Mouse (Mus musculus): ENCODE measurements at regions not wholly inside any gene's neighbourhood (a gene's known extent, or its start where the extent isn't known, plus 50 kb on each side); places are given as distances from the start of the nearest gene placed in this dataset.

DNA sequence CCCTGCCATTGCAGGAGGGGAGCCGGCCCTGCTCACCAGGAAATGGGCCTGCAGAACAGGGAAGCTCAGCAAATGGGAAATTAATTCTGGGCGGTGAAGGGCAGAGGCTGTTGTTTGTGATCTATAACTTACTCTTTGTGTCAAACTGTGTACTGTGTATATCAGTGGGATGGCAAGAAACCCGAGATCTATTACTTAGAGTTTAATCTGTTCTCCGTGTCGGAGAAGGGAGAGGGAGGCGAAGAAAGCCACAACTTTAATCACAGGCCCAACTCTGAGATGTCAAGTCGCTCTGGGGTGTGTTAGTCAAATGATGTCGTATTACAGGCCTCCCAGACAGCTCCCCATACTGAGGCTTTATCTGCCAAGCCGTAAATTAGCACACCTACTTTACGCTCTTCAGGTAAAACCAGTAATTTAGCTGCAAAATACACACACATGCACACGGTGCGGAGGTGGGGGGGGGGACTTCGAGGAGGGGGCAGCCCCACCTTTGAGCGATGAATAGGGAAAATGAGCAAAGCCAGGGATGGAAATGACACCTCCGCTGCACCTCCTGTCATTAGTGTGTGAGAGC, 158.0 kb downstream of the Rplp1 start:
- DNase-seq = no peak

DNA sequence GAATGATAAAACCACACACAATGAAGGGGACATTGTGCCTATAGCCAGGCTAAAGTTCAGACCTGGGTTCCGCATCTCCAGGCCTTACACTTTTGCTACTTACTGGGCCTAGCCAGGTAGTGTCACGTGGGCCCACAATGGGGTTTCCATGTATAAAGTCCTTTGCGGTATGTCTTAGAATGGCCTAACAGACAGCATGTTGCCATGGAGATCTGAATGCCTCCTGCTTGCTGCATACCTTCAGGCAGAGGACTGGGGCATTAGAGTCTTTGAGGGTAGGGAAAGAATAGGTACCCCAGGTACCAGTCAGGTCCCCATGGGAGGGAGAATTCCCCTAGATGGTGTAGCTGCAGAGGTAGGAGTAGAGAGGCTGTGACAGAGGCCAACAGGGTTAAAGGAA, 159.0 kb downstream of the Rplp1 start:
- DNase-seq = no peak

DNA sequence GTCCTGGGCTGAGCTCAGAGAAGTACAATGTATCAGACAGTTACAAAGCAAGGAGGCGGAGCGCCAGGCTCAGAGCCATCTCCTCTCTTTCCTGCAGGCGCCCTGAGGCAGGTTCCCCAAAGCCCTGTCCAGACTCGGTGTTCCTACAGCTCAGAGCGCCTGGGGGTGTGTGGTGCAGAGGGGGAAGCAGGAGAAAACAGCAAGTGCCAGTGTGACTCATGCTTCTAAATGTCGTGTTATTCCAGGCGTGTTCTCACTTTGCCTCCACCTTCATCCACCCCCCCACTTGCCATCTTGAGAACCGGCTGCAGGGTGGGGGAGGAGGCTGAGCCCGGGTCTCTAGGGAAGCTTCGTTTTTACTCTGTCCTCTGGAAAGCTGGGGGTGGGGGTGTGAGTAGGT, 160.5 kb downstream of the Rplp1 start:
- no peak for DNase-seq

DNA sequence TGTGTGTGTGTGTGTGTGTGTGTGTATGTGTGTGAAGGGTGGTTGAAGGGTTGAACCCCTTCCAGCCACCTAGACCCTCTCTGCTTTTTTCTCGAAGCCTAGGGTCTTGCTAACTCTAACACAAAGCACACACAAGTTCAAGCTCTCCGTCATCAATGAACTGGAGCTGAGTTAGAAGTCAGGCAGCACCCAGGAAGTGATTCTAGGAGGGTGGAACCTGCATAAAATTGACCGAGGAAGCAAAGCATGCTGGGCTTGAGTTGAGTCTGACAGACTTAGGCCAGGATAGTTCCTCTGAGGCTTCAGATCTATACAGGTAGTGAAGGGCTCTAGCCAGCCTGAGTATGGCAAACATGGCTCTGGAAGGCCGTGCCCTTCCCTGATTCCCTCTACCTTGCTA, 165.1 kb downstream of the Rplp1 start:
- DNase-seq = no peak

DNA sequence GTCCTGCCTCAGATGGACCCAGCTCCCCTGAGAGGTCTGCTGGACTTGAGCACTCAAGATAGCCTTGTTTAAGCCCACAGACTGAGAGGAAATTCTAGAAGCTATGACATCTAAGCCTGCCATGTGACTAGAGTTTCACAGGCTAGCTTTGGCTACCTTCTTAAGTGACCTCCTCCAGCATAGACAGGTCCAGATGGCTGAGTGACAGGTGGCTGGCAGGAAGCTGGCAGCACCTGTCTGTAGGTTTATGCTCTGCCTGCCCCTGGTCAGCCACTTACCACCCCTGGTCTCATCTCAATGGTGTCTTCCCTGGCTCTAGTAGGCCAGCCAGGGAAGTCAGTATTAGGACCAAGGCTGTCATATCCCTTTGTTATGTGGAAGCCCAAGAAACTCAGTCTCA, 165.9 kb downstream of the Rplp1 start:
- DNase-seq = no peak

DNA sequence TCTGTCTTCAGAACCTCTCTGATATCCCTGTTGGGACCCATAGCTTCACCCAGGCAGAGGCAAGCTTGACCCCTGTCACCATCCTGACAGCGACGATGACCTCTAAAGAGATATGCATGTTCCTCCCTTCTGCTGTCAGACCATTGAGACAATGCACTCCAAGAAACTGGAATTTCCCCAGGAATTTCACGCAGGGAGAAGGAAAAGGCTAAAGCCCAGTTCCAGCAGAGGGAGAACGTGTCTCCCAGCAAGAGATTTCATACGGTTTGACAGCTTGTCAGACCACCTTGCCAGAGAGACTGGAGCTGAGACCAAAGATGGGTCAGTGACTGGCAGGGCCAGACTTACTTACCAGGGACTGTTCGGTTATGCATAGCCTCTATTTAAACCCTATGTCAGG, 167.9 kb downstream of the Rplp1 start:
- DNase-seq = no peak

DNA sequence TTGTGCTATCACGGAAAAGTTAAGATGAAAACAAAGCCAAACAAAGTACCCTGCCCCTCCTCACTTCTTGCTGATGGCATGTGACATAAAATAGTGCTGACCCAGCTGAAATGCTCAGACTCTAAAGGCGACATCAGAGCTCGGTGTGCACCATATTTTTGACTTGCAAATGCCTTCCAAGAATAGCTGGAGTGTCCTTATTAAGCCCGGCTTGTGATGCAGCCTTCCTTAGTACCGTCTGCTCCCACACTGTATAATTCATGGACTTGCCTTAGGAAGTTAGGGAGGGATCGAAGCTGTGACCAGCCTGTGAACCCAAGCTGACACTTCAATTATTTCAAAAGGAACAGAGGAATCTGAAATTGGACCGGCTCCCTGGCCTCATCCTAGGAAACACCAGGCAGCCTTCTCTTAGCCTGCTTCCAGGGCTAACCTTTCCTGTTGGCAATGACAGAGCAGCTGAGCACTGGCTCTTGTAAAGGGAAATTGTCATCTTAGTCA, 169.0 kb downstream of the Rplp1 start:
- DNase-seq = peak; percentile 60

DNA sequence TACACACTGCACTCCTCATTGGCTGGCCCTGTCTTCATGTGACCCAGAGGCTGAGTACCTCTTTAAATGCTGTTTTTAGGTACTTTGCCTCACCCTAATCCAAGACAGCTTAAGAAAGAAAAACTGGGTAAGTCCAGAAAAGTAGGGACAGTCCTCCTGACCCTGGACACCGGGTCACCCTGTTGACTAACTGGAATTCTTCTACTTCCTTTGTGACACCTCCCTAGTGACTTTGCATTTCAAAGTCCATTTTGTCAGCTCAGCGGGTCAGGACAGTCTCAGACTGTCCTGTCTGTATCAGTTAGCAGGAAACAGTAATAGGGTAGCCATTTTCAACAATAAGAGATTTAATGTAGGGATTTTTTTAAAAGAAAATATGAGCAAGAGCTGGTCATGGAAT, 180.8 kb downstream of the Rplp1 start:
- no peak for DNase-seq

DNA sequence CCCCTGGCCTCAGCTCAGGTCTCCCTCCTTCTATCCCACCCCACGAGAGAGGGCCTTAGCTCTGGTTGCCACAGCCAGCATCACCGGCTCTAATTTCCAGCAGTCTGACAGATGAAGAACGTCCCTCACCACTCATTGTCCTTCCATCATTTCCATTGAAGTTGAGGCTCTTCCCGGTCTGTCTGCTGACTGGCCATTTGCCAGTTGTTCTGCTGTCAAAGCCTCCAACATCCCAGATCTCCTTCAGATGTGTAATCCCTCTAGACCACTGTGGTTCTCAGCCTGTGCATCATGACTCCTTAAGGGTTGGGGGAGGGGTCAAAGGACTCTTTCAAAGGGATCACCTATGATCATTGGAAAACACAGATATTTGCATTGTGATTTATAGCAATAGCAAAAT, 181.6 kb downstream of the Rplp1 start:
- DNase-seq = no peak

DNA sequence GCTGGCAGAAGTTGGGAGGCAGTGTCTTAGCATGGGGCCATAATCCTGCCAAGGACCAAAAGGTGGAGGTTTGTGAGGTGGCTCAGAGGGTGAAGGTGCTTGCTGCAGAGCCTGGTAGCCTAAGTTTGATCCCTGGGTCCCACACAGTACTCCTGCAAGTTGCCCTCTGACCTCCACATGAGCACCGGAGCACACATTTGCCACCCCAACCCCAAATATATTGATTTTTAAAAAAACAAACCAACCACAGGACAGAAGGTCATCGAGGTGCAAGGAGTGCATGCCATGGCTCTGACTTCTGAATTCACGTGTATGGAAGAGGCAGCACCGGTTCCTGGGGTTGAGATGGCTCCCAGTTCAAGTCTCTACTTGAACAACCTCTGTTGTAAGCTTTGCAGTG, 186.2 kb downstream of the Rplp1 start:
- DNase-seq = no peak

DNA sequence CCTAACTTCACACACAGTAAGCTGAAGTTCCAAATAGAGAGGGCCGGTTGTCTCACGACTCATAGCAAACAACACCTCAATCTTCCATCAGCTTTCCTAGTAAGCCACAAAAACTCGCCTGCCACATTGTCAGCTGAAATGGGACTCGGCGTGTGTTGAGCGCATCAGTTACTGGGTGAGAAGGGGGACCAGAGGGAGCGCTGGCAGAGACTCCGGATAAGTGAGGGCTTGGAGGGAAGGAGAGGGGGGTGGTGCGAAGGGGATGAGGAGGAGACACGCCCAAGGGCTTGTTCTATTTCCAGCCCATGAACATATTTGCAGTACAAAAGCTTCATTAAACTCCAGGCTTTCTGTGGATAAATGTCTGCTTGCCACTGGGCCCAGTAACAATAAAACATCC, 186.7 kb downstream of the Rplp1 start:
- DNase-seq = no peak

DNA sequence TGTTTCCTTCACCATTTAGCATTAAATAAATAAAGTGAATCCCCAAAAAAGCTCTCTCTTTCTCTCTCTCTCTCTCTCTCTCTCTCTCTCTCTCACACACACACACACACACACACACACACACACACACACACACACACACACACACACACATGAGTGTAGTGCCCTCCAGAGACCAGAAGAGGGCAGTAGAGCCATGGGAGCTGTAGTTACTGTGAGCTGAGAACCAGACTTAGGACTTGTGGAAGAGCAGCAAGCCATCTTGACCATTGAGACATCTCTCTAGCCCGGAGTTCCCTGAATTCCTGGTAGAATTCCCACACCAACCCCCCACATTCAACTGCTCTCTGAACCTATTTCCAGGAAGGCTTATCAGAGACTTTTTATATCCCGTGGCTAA, 190.3 kb downstream of the Rplp1 start:
- DNase-seq = no peak

DNA sequence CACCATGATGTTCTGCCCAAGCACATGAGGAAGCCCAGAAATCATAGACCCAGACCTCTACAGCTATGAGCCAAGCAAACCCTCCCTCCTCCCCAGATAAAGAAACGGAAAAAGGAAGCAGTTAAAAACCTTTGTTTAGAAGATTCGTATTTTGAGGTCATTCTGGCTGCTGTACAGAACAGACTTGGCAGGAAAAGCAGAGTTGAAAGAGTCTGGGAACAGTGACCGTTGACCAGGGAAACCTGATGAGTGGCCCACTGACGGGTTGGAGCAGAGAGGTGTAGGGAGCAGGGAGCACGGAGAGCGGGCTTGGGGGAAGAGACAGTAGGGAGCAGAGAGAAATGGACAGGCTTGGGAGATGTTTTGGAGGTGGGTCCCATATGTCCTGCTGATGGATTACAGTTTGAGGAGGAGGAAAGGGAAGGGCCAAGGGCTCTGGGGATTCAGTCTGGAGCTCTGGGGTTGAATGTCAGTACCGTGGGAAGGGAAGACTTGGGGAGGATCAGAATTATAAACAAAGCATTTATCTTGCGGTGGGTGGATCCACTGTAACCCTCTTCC, 191.2 kb downstream of the Rplp1 start:
- DNase-seq = no peak

DNA sequence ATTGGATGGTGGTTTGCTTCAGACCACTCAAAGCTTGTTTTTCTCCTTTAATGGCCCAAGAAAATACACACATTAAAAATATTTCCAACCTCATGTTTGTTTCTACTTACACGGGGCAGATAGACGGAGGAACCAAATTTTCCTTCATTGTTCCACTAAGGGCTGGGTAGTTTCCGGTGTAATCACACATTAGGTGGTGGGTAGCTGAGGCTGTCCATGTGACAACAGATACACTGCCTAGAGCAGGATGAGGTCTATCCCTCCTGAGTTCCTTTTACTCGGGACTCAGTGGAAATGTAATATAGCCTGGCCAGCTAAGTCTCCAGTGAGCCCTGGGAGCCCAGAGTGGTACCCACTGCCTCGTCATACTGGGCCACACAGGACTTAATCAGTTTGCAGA, 192.5 kb downstream of the Rplp1 start:
- DNase-seq = no peak

DNA sequence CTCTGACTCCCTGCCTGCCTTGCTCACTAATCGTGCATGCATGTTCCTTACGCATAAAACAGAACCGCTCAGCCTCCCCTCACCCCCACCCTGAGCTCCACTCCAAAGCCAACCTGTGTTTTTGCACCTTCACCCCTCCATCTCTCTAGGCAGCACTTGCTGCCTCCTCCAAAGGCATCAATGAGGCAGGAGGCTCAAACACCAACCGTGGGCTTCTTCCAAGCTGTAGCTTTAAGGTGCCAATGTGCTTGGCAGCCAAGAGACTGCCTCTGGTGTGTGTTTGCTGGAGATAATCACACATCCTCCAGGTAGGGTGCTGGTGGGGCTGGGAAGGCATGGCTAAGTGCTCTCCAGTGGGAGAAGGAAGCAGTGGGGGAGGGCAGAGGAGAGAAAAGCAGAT, 193.3 kb downstream of the Rplp1 start:
- DNase-seq = no peak

DNA sequence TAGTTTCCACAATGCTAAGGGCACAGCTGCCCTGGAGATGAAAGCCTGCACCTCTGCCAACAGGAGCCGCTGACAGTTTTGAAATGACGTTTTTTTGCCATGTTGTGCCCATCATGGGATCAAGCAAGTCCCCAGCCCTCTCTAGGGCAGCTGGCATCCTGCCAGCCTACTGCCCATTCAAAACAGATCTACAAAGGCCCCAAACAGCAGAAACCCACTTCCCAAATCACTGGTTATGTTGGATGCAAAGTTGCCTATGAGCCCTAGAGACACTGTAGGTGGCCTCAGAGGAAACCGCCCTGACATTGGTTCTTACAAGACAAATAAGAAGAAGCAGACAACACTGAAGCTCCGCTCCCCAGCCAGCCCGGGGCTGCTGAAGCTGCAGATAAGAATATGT, 194.1 kb downstream of the Rplp1 start:
- no peak for DNase-seq

DNA sequence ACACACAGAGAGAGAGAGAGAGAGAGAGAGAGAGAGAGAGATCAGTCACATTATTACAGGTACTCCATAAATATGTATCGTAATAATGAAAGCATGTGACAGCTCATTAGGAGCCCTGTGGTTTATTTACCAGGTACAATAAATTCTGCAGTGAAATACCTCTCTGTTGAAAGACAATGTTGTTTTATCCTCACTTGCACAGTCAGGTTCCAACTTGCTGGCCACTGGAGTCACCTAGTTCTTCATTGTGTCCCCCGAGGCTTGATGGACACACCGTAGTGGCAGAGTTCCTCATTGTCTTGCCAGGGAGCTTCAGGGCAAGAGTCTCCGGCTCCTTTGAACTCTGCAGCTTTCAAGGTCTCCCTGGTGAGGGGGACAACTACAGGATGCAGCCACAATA, 197.6 kb downstream of the Rplp1 start:
- DNase-seq = no peak

DNA sequence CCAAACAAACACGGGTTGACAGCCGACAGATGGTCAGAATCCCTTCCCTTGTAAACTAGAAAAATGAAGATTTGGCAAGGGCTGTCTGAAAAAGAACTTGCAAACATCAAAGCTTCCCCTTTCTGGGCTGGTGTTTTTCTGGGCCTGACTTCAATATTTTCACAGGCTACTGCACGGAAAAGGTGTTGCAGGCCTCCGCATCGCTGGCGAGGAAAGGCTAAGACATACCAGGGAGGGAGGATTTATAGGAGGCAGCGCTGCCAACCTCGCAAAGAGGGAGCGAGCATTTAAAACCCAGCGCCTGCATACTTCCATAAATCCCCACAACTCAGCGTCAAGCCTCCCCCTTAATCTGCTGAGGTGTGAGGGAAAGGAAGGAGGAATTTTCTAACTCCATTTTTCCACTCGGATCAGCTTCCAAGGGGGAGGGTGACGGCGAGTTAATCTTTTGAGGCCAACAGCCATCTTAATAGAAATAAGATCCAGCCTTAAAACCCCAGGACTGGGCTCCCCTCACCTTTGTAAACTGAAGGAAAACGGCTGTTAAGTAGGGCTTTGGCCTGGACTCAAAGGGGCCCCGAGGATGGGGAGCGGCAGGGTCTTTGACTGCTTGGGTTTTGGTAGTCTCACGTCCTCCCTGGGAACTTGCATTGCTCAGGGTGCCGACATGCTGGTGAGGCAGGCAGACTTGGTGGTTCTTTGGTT, 199.9 kb downstream of the Rplp1 start:
- DNase-seq = no peak

DNA sequence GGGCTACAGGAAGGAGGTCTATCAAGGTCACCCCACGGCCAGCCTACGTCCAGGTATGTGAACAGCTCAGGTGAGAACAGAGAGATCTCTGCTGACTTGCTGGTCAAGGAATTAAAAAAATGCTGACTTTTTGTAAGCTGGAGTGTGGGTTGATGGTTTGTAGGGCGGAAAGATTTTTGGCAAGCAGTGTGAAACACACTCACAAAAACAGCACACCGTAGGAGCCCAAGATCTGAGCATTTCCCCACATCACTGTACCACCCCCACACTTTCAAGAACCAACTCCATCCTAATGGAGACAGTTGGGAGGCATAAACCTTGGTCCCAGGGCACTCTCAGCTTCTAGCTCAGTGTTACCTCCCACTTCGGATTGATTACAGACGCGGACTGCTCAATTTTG, 200.5 kb downstream of the Rplp1 start:
- DNase-seq = no peak

DNA sequence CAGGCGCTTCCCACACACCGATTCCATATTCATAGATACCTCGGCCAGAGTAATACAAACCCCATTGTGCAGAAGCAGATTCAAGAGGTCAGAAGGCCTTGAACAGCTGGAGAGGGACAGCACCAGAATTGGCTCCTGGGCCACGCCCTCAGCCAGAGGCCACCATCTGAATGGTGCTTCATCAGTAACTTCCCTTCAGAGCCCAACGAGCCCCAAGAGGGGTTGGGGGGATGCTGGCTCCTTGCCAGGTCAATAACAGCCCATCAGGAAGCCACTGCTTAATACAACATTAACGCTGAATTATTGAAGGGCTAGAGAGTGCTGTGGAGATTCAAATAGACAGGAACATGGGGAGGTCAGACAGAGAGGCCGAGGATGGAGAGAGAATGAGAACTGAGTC, 203.0 kb downstream of the Rplp1 start:
- no peak for DNase-seq

DNA sequence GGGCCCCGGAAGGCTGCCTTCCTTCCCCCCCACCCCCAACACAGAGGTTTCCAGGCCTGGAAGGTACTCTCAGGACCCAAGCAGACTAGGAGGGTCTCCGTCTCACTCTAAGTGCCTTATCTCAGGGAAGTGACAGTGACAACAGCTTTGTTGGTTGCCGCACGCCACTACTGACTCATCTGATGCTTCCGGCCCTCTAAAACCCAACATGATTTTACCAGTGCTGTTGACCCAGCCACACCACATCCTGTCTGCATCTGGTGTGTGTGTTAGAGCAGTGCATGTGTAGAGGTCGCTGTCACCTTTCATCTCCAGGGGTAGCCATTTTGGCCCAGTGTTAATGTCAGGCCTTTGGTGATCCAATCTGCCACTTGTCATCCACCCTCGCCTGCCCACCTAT, 206.5 kb downstream of the Rplp1 start:
- DNase-seq = no peak

DNA sequence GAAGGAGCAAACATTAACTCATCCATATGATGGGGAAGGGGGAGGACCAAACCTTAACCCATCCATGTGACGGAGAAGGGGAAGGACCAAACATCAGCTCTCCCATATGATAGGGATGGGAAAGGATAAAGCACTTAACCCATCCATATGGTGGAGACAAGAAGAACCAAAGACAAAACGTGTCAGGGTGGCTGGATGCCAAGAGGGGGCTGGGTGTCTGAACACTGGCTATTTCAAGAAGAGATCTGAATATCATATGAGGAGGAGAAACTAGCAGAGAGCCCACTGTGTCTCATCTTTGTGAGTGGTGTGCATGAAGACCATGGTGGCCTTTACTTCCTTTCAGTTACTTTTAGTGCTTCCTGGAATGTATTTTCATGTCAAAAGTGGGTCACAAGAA, 207.0 kb downstream of the Rplp1 start:
- no peak for DNase-seq

DNA sequence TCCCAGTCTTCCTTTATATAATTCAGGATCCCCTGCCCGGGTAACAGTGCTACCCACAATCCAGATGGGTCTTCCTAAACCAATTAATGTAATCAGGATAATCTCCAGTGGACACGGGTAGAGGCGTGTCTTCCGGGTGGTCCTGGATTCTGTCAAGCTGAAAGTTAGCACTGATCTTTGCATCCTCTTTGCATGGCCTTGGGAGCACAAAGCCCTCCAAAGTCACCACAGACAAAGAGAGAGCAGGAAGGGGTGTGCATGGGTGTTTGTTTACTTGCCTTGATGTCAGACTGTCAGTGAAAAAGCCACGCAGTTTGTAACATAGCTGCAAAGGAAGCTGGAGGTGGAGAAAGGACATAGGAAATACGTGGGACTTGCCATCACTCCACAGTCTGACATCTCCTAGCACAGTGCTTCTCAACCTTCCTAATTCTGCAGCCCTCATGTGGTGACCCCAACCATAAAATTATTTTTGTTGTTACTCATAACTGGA, 208.0 kb downstream of the Rplp1 start:
- no peak for DNase-seq

DNA sequence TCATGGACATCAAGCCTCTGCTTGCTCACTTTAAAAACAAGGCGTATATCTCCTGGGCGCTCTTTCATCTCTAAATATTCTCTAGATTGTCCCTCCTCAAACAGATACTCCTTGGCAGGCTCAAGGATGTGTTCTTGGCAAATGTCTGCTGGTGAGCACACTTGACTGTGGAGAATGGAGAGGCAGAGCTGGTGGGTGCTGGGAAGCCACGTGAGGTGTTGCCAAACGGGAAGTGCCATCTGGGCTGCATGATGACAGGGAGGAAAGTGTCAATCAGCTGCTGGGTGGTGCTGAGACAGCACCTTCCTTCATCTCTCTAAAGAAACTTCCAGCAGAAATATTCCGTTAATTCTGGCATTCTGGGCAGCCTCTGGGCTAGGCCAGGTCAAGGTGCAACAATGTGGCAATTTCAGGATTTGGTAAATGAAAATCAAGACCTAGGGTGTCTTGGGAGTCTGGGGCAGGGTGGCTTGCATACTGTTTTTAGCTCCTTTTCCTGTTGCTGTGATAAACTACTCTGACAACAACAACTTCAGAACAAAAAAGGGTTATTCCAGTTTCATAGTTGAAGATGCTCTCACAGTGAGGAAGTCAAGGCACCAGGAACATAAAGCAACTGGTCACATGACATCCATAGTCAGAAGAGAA, 208.6 kb downstream of the Rplp1 start:
- DNase-seq = no peak
